Mouse (Mus musculus): ENCODE data around the gene Tbcel.

Gene Tbcel

GRCm38 (mm10) chr9:42401486-42401885, 106.1 kb downstream of the Tbcel start:
- TF ChIP-seq NANOG (IDR thresholded peaks at IDR 0.05; ENCODE audit: borderline replicate concordance, low read length) (no peak), POU5F1 (IDR thresholded peaks at IDR 0.05; ENCODE audit: borderline replicate concordance, low read length) (no peak), CTCF (conservative IDR thresholded peaks at IDR 0.05; ENCODE audit: low read length) (no peak)
- no peaks in the 10 kb centered on the region for H3K36me3 ChIP-seq (ENCODE audit: insufficient read depth, low read length)

GRCm38 (mm10) chr9:42399829-42400228, 107.8 kb downstream of the Tbcel start, which contains the start of gene Tecta:
TSS of gene Tecta (minus strand) at chr9:42399929.
- TF ChIP-seq NANOG (IDR thresholded peaks at IDR 0.05; ENCODE audit: borderline replicate concordance, low read length), result no peak
- no peak for TF ChIP-seq CTCF (conservative IDR thresholded peaks at IDR 0.05; ENCODE audit: low read length)
- TF ChIP-seq POU5F1 (IDR thresholded peaks at IDR 0.05; ENCODE audit: borderline replicate concordance, low read length), result no peak
- no peaks in the 10 kb centered on the region for H3K9me3 ChIP-seq (ENCODE audit: low read length)
- H3K36me3 ChIP-seq (ENCODE audit: insufficient read depth, low read length), result no peaks in the 10 kb centered on the region
- no peak within 1 kb of the TSS for H3K4me3 ChIP-seq (replicated peaks; ENCODE audit: low read length)
- no peaks in the 10 kb centered on the region; the same call in 1 of the 2 replicates for H3K27me3 ChIP-seq (ENCODE audit: insufficient read depth, low read length)
- peaks cover 13% of the 10 kb centered on the region; the same call in 1 of the 2 replicates for H3K4me1 ChIP-seq (replicated peaks; ENCODE audit: low read depth, low read length)

More at GRCm38 (mm10) chr9:42401486-42401885, 106.1 kb downstream of the Tbcel start:
- no peak overlapping the region for H3K4me3 ChIP-seq (replicated peaks; ENCODE audit: low read length)
- peaks cover 13% of the 10 kb centered on the region; the same call in 1 of the 2 replicates for H3K4me1 ChIP-seq (replicated peaks; ENCODE audit: low read depth, low read length)
- H3K9me3 ChIP-seq (ENCODE audit: low read length), result no peaks in the 10 kb centered on the region
- H3K27me3 ChIP-seq (ENCODE audit: insufficient read depth, low read length), result no peaks in the 10 kb centered on the region

GRCm38 (mm10) chr9:42396141-42396540, 111.5 kb downstream of the Tbcel start:
- Histone ChIP-seq H3K9me3 (ENCODE audit: low read length) (no peaks in the 10 kb centered on the region), H3K27me3 (ENCODE audit: insufficient read depth, low read length) (peaks cover 3% of the 10 kb centered on the region; the same call in 1 of the 2 replicates), H3K4me1 (replicated peaks; ENCODE audit: low read depth, low read length) (peaks cover 13% of the 10 kb centered on the region; the same call in 1 of the 2 replicates), H3K36me3 (ENCODE audit: insufficient read depth, low read length) (no peaks in the 10 kb centered on the region), H3K4me3 (replicated peaks; ENCODE audit: low read length) (no peak overlapping the region)
- TF ChIP-seq CTCF (conservative IDR thresholded peaks at IDR 0.05; ENCODE audit: low read length) (no peak), NANOG (IDR thresholded peaks at IDR 0.05; ENCODE audit: borderline replicate concordance, low read length) (no peak), POU5F1 (IDR thresholded peaks at IDR 0.05; ENCODE audit: borderline replicate concordance, low read length) (no peak)

GRCm38 (mm10) chr9:42394903-42395302, 112.7 kb downstream of the Tbcel start:
- Histone ChIP-seq H3K4me3 (replicated peaks; ENCODE audit: low read length) (no peak overlapping the region), H3K4me1 (replicated peaks; ENCODE audit: low read depth, low read length) (peaks cover 9% of the 10 kb centered on the region; the same call in 1 of the 2 replicates), H3K27me3 (ENCODE audit: insufficient read depth, low read length) (peaks cover 3% of the 10 kb centered on the region; the same call in 1 of the 2 replicates), H3K36me3 (ENCODE audit: insufficient read depth, low read length) (no peaks in the 10 kb centered on the region), H3K9me3 (ENCODE audit: low read length) (no peaks in the 10 kb centered on the region)
- TF ChIP-seq NANOG (IDR thresholded peaks at IDR 0.05; ENCODE audit: borderline replicate concordance, low read length) (no peak), POU5F1 (IDR thresholded peaks at IDR 0.05; ENCODE audit: borderline replicate concordance, low read length) (no peak), CTCF (conservative IDR thresholded peaks at IDR 0.05; ENCODE audit: low read length) (no peak)

- TF ChIP-seq NANOG (IDR thresholded peaks at IDR 0.05; ENCODE audit: borderline replicate concordance, low read length), result no peak
- no peak for TF ChIP-seq POU5F1 (IDR thresholded peaks at IDR 0.05; ENCODE audit: borderline replicate concordance, low read length)
- no peak for TF ChIP-seq CTCF (conservative IDR thresholded peaks at IDR 0.05; ENCODE audit: low read length)
- Histone ChIP-seq H3K36me3 (ENCODE audit: insufficient read depth, low read length) (no peaks in the 10 kb centered on the region), H3K4me1 (replicated peaks; ENCODE audit: low read depth, low read length) (peaks cover 4% of the 10 kb centered on the region; the same call in 1 of the 2 replicates), H3K27me3 (ENCODE audit: insufficient read depth, low read length) (peaks cover 3% of the 10 kb centered on the region; the same call in 1 of the 2 replicates), H3K9me3 (ENCODE audit: low read length) (no peaks in the 10 kb centered on the region), H3K4me3 (replicated peaks; ENCODE audit: low read length) (no peak overlapping the region)
These were observed 113.3 kb downstream of the Tbcel start for GRCm38 (mm10) chr9:42394321-42394720.

GRCm38 (mm10) chr9:42392927-42393326, 114.7 kb downstream of the Tbcel start:
- H3K4me1 ChIP-seq (replicated peaks; ENCODE audit: low read depth, low read length), result no peaks in the 10 kb centered on the region
- no peak overlapping the region for H3K4me3 ChIP-seq (replicated peaks; ENCODE audit: low read length)
- H3K9me3 ChIP-seq (ENCODE audit: low read length), result no peaks in the 10 kb centered on the region
- TF ChIP-seq CTCF (conservative IDR thresholded peaks at IDR 0.05; ENCODE audit: low read length) (no peak), POU5F1 (IDR thresholded peaks at IDR 0.05; ENCODE audit: borderline replicate concordance, low read length) (no peak), NANOG (IDR thresholded peaks at IDR 0.05; ENCODE audit: borderline replicate concordance, low read length) (no peak)
- H3K36me3 ChIP-seq (ENCODE audit: insufficient read depth, low read length), result no peaks in the 10 kb centered on the region
- peaks cover 3% of the 10 kb centered on the region; the same call in 1 of the 2 replicates for H3K27me3 ChIP-seq (ENCODE audit: insufficient read depth, low read length)

GRCm38 (mm10) chr9:42388490-42388889, 119.1 kb downstream of the Tbcel start:
- Histone ChIP-seq H3K36me3 (ENCODE audit: insufficient read depth, low read length) (no peaks in the 10 kb centered on the region), H3K27me3 (ENCODE audit: insufficient read depth, low read length) (no peaks in the 10 kb centered on the region), H3K4me1 (replicated peaks; ENCODE audit: low read depth, low read length) (no peaks in the 10 kb centered on the region), H3K4me3 (replicated peaks; ENCODE audit: low read length) (no peak overlapping the region), H3K9me3 (ENCODE audit: low read length) (peaks cover 15% of the 10 kb centered on the region; the same call in 1 of the 2 replicates)
- peak; percentile 32; the same call in 1 of the 2 replicates for TF ChIP-seq CTCF (conservative IDR thresholded peaks at IDR 0.05; ENCODE audit: low read length)
- TF ChIP-seq NANOG (IDR thresholded peaks at IDR 0.05; ENCODE audit: borderline replicate concordance, low read length), result no peak
- TF ChIP-seq POU5F1 (IDR thresholded peaks at IDR 0.05; ENCODE audit: borderline replicate concordance, low read length), result no peak

- TF ChIP-seq CTCF (conservative IDR thresholded peaks at IDR 0.05; ENCODE audit: low read length) (no peak), POU5F1 (IDR thresholded peaks at IDR 0.05; ENCODE audit: borderline replicate concordance, low read length) (no peak), NANOG (IDR thresholded peaks at IDR 0.05; ENCODE audit: borderline replicate concordance, low read length) (no peak)
- Histone ChIP-seq H3K4me3 (replicated peaks; ENCODE audit: low read length) (no peak overlapping the region), H3K4me1 (replicated peaks; ENCODE audit: low read depth, low read length) (no peaks in the 10 kb centered on the region), H3K9me3 (ENCODE audit: low read length) (peaks cover 15% of the 10 kb centered on the region; the same call in 1 of the 2 replicates), H3K36me3 (ENCODE audit: insufficient read depth, low read length) (no peaks in the 10 kb centered on the region), H3K27me3 (ENCODE audit: insufficient read depth, low read length) (no peaks in the 10 kb centered on the region)
These were observed 120.6 kb downstream of the Tbcel start for GRCm38 (mm10) chr9:42387038-42387437.
